Mouse (Mus musculus) lung, adult 18-20 months (tissue): ENCODE results near the gene Zfp61.
"Not testable (repeated sequence)": the region's sequence is repeated elsewhere in the genome, so short reads cannot be mapped to it uniquely, and the experiment has no call there.

Experiments used
- DNase-seq, 2 experiments: peaks; one replicate each; pipeline ENCODE4 v3.0.0; 2022; ENCODE audit warnings: mixed read lengths in 2 of 2

Zfp61 gene

DNA sequence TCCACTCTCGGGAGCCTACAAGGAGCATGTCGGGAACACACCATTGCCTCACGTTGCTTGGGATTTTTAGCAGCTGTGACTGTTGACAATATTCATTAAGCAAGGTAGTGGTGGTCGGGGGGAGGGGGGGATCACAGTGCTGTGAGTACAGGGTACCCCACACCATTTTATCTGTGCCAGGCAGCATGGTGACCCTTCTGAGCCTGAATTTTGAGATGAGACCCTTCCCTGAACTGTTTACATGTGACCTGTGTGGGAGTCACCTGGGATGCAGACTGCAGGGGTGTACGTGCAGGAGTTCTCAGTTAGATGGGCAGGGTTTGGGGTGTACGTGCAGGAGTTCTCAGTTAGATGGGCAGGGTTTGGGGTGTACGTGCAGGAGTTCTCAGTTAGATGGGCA lies 4.6 kb downstream of the Zfp61 start:
- DNase-seq = no peak

DNA sequence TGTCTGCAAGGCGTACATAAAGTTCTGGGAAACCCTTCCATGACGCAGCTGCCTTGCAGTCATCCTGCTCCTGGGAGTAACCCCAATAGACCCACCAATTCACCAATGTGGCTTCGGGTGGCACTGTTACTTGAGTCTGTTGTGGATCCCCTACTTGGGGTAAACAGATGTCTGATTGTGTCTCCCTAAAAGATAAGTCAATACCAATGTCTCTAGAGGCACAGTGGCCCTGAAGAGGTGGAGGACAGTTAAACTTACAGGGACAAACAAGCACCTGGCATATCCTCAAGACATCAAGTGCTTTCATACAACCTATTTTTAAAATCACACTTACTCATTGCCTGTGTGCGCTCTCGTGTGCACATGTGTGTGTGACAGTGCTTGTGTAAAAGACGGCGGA lies 5.7 kb downstream of the Zfp61 start:
- no peak for DNase-seq

DNA sequence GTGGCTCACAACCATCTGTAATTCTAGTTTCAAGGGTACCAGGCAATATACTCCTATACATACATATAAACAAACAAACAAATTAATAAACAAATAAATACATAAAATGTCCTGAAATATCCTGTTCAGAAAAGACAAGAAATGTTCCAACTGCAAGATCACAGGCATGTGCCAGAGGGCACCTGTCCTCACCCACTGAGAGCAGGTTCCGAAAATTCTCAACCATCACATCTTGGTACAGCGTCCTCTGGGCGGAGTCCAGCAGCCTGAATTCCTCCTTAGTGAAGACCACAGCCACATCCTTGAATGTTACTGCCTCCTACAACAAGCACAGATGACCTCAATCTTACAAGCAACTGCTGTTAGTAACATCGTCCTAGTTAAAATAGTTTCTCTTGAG lies 6.3 kb downstream of the Zfp61 start:
- no peak for DNase-seq

DNA sequence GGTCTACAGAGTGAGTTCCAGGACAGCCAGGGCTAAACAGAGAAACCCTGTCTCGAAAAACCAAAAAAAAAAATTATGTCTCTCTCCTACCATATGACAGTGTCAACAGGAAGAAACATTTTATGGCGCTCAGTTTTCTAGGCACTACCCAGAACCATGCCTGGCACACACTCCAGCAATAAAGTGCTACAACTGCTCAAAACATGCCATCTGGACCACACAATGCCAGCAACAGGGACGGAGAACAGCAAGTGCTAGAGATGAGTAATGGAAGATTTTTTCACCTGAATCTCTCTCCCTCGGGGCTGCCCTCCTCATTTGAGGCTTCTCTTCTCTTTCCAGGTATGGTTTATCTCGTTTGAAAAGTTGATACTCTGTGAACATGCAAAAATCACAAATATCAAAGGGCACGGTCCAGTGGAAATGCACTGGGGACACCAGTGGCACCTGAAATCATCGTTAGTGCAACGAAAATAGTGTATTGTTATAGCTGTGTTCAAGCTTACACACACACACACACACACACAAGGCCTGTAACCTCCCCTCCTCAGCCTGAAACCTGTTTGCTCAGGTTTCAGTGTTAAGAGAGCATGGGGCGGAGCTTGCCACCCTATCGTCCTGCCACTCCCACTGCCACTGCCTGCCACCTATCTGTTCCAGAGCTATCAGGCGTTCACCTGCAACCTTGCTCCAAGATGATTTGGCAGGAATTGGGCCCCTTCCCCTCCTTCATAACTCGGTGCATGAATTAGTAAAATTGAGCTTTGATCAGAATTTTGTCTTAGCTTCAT lies 7.8 kb downstream of the Zfp61 start:
- no peak for DNase-seq

DNA sequence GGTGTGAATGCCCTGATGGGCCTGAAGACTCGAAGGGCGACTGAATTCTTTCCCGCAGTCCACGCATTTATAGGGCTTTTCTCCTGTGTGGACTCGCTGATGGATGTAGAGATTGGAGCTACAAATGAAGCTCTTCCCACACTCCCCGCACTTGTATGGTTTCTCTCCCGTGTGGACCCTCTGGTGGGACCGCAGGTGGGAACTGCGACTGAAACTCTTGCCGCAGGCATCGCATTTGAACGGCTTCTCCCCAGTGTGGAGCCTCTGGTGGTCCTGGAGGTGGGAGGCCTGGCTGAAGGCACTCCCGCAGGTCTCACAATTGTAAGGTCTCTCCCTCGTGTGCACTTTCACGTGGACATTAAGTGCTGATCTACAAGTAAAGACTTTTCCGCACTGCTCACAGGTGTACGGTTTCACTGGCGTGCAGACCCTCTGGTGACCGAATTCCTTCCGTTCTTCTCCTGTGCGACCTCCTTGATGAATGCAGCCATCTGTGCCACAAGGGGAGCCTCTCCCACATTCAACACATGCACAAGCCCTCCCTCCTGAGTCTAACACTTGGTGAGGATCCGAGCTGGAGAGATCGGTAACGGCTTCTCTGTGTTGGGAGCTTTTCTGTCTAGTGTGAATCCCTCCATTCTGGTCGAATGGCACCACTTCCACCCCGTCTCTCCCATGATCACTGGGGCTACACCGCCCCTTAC lies 9.5 kb downstream of the Zfp61 start:
- no peak for DNase-seq

DNA sequence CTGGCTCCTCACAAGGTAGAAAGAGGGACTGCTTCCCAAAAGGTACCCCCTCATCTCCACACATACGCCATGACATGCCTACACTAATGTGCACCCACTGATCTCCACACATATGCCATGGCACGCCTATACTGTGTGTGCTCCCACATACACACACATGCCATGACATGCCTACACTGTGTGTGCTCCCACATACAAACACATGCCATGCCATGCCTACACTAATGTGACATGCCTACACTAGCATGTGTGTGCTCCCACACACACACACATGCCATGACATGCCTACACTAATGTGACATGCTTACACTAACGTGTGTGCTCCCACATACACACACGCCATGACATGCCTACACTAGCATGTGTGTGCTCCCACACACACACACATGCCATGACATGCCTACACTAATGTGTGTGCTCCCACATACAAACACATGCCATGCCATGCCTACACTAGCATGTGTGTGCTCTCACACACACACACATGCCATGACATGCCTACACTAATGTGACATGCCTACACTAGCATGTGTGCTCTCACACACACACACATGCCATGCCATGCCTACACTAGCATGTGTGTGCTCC lies 10.8 kb downstream of the Zfp61 start:
- DNase-seq = no peak

DNA sequence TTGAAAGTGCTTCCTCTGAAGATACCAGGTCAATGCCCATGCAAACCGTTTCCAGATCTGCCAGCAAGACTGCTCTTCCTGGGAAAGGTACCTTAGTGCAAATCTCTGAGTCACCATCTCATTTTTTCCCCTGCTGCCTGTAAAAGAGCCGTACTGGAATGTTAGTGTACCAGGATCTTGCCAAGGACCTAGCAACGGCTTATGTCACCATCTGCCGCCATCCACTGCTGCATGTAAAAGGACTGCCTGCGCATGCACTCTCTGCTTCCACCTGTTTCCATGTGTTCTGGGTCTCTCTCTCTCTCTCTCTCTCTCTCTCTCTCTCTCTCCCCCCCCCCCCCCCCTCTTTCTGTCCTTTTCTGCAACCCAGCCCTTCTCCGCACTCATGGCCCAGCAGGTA lies 12.5 kb downstream of the Zfp61 start:
- DNase-seq = no peak

DNA sequence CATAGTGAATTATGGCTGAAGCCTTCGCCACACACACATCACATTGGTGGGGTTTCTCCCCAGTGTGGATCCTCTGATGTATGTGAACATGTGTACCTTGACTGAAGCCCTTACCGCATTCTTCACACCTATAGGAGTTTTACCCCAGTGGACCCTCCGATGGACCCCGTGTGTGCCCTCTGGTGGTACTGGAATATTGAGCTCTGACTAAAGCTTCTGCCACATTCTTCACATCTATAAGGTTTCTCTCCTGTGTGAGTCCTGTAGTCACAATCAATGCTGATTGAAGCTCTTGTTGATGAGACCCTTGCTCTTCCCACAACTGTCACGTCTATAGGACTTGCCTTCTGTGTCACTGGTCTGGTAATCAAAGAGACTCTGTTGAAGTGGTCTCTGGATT lies 13.4 kb downstream of the Zfp61 start:
- DNase-seq = no peak

DNA sequence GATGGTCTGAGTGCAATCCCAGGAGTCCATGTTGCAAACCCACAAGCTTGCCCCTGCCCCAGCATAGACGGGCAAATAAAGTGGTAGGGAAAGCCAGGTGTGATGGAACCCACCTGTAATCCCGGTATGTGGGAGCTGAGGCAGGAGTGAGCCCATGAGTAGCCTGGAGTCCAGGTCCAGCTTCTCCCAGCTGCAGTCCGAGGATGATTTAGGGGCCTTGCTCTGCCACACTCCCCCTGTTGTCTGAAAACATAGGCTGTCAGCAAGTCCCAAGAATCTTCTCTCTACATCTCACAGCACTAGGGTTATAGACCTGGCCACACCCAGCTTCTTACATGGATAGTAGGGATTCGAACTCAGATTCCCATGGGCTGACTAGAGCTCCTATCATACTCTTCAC lies 14.1 kb downstream of the Zfp61 start:
- DNase-seq = no peak

DNA sequence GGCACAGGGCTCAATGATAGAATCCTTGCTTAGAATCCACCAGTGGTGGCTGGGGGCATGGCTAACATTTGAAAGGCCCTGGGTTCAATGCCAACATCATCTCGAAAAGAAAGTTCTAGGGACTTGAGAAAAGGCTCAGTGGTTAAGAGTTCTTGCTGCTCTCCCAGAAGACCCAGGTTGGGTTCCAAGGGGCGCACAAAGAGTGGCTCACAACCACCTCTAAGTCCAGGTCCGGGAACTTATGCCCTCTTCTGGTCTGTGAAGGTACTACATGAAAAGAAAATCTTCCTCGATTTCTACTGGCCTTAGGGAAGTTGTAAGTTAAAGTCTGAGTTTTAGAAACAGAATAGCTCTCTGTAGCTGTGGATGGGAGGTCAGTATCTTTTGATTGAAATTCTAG lies 14.9 kb downstream of the Zfp61 start:
- no peak for DNase-seq

DNA sequence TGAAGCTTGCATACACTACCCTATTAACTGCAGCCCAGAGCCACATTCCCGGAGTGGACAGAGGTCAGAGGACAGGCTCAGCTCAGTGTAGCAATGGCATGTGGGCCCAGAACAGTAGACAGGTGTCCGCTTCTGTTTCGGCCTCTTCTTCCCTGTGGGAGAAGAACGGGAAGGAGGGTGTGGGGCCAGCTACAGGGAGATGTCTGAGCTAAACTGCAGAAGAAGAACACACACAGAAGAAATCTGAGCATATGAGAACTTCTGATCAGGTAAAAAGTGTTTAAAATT lies 20.2 kb downstream of the Zfp61 start:
- DNase-seq = no peak

DNA sequence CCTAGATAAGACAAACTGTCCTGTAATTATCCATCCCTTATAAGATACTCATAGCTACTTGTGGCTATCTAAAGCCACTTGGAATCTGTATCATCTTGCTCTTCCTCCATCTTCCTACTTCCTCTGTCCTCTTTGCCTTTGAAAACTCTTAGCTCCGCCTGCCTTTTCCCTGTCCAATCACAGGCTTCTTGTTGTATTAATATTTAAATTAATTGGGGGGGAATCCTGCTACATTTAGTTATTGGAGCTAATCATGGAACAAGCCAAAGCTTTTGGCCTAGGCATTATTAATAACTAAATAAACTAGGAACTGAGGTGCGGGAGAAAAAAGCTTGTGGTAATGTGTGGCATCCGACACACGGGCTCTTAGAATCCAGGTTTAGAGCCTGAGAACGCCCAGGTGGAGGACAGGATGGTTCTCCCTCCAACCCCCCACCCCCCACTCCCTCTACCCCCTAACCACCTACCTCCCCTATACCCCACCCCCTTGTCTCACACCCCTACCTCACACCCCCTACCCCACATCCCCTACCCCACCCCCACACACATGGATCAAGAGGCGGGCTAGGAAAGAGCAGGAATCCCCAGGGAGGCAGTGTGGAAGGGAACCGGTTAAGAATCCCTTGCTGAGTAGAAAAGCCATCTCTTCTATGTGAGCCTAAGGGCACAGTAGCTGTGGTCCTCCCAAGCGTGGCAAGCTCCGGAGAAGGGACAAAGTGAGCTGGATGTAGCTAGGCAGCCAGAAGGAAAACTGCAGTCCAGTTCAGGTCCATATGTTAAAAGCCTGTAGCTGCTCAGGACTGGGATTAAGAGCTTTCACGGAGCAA lies 20.8 kb downstream of the Zfp61 start:
- no peak for DNase-seq

DNA sequence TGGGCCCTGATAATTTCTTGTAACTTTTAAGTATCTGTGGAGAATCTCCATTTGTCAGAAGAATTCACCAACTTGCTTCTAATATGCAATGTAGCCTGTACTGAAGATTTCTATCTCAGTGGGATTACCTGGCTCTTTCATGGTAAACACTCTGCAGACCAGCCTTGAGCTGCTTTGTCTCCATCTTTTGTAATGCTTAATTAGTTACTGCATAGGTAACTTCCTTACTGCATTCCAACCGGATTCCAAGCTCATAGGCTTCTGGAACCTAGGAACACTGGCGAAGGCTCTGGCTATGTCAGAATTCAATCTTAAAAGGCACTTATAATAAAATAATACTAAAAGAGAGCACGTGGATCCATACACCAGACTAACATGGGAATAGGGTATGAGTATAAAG lies 22.3 kb downstream of the Zfp61 start:
- DNase-seq = not testable (repeated sequence)

DNA sequence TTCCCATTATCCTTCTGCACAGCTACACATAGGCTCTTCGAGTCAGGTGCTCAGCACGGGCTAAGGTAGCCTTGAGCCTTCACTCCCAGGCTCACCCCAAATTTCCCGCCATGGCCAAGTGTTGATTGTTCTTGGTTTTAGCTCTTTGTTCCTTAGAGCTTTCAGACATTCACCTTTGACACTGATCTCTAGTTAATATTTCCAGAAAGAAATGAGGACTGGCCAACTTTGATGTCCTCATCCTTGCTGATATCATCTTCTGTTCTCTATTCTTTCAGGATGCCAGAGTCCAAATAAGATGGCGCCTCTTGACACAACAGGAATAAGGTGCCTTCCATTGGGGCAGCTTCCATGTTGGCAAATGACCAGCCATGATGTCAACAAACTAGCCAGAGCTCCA lies 26.6 kb downstream of the Zfp61 start:
- DNase-seq = no peak

DNA sequence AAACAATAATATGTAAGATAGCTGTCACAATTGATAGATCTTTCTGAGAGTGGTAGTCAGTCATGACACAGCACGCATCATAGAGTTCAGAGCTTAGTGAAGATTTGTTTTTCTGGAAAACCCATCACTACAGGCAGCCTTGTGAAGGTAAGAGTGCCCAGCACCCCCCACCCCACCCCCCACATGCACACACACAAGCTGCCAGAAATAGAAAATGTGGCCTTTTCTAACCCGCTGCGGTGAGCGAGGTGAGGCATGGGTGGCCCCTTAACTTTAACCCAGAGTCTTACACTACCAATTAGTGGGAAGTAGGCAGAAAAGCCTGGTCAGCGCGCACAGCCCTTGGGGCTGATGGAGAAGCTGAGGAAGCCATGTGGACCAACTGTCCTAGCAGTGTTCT lies 29.8 kb downstream of the Zfp61 start:
- DNase-seq = no peak

DNA sequence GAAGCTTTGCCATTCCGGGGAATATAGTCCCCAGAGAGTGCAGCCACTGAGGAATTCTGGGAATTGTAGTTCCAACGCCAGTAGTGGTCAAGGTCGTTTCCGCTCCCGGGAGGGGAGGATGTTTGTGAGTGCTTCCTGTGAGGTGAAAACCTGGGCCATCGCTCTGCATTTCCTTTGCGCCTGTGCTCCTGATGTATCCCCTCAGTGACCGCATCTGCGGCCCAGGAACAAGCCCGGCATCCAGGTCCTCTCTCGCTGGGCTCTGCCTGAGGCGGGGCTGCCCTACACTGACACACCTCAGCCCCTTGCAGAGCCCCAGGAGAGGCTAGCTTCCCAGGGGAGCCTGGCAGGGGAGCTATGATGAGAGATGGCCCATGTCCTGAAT lies 30.8 kb downstream of the Zfp61 start, which contains the start of gene Zfp93:
Zfp93 (plus strand) TSS at position 133 of the 385 bp plus-strand sequence.
- peak; percentile 80 to 87 for DNase-seq

DNA sequence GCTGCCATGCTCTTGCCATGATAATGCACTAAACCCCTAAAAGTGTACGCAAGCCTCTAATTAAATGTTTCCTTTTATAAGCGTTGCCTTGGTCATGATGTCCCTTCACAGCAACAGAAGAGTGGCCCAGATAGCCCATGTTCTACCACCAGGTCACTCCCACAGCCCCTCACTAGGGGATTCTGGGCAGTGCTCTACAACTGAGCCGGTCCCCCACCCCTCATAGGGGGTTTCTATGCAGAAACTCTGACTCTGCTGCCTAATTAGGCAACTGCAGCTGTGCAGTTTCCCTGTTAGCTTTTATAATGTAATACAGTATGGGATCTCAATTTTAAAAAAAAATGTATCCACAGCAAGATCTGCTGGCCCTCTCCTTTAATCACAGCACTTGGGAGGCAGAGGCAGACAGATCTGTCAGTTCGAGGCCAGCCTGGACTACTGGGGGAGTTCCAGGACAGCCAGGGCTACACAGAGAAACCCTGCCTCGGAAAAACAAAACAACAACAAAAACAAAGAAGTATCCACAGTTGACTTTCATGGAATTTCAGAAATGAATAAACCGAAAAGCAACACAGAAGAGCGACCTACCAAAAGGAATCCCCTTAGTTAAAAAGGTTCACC lies 31.3 kb downstream of the Zfp61 start:
- DNase-seq = no peak

DNA sequence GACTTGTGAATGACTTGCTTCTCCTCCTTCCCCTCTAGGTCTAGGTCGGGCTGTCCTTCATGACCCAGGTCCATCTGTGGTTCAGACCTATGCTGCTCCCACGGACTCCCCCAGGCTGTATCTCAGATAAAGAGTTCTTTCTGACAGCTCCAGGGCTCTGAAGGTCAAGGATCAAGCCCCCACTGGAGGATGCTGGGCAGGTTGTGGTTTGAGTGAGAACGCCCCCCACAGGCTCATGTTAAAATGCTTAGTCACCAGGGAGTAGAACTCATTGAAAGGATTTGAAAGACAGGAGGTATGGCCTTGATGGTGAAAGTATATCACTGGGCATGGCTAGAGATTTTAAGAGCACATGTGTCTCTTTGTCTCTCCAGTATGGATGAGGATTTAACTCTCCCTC lies 31.8 kb downstream of the Zfp61 start:
- no peak for DNase-seq

DNA sequence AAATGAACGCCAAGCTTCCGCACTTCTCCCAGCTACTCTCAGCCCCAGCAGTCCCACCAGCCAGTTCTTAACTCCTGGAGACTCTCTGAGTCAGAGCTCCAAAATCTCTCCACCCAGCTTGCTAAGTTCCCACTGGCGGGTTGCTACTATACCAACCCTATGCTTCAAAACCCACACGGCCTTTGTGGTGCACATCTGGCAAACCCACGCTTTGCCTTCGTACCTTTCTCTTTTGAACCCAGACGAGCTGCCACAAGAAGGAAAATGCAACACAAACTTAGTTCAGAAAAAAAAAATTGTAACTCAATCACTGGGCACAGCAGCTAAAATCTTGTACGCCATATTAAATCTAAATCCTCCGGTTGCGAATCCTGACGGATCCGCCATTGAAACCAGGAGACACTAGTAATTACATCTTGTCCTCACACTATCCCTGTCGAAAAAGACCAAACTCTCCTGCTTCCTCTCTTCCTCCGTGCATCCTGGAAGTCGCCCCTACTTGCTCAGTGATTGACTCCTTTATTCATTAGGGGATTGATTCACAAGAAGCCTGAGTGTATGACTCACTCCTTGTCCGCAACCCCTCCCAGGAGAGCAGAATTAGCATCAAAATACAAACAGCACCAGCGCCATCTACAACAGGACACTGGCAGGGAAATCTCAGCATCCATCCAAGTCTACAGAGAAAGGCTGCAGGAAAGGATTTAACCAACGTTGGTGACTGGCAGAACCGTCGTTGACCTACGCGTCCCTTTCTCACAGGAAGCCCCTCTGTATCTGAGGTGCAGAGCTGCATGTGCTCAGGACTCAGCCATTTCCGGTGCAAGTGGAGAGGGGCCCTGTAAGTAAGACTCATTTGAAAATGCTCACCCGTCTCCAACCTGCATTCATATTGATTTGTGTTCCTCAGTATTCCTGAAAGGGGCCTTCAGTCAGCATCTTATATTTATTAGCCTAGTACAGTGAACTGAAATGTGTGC lies 32.6 kb downstream of the Zfp61 start:
- DNase-seq = no peak

DNA sequence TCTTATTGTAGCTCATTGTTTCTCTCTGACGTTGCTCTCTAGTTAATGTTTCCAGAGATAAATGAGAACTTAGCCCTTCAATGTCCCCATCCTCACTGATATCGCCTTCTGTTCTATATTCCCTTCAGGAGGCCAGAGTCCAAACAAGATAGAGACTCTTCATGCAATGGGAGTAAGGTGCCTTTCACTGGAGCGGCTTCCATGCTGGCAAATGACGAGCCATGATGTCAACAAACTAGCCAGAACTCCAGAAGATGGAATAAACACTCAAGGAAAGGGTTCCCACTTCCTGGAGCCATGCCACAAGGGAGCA lies 41.1 kb downstream of the Zfp61 start:
- no peak for DNase-seq

DNA sequence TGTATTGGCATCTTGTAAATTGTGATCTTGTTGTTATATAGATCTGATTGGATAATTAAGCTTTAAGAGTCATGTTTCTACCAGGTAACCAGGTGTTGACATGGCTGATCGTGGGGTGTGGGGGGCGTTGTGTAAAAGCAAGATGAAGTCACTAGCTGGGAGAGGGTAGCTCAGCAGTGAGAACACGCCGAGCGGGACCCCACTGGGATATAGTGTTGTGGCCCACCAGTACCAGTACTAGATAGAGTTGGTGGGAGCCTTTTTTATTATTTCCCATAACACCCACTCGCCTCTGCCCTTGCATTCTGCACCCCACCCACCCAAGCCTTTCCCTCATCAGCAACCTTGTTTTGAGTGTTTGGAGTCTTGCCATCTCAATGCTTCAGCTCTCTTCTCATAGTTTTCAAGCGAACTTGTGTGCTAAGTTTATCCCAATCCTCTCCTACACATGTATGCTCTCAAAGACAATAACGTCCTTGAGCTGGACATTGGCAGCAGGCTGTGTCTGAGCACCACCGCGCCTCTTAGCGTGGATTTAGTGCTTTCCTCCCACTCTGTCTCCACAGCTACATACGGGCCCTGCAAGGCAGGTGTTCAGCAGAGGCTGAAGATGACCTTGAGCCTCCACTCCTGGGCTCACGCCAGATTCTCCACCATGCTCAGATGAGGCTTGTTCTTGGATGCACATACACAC lies 41.6 kb downstream of the Zfp61 start:
- DNase-seq = no peak
